Mouse (Mus musculus): Measurements from ENCODE around the gene Dyrk1b.
"Not testable (repeated sequence)": the region's sequence is repeated elsewhere in the genome, so short reads cannot be mapped to it uniquely, and the experiment has no call there.

Gene Dyrk1b

DNA sequence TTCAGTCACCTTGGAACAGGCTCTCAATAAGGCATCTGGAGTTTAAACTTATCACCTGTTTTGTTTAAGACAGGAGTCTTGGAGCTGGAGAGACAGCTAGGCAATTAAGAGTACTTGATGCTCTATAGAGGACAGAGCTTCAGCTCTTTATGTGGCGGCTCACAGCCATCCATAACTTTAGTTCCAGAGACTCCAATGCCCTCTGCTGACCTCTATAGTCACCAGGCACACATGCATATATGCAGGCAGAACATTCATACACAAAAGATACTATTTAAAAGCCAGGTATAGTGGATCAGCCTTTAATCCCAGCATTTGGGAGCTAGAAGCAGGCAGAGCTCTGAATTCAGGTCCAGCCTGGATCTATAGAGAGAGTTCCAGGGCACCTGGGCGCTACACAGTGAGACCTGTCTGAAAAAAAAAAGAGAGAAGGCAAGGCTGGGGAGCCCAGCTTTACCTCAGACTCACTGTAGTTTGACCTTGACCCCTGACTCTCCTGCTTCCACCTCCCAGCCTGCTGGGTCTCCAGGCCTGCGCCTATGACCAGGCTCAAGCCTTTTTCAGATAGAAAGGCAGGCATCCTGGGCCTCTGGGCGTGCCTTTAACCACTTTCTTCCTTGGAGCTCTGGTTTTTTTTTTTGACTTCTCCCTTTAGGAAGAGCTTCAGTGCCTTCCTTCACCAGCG, 16.3 kb downstream of the Dyrk1b start:
- DNase-seq (ENCODE audit: low spot score) = no peak

DNA sequence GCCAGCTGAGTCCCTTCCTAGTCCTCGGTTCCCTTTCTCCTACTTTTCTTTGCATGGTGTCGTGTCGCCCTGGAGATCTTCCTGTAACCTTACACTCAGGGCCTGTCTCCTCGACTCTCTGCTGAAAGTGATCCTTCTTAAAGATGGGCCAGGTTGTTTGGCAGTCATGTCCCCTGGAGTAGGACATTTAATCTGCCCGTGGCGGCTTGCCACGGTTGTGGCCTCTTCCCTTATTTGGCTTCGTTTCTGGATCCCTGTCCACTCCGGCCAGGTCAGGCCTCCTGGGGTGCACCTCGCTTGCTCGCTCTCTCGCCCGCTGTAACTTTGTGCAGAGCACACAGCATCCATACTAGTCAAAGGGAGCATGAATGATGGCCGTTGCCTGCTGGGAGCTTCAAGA, 17.3 kb downstream of the Dyrk1b start:
- DNase-seq (ENCODE audit: low spot score) = no peak

DNA sequence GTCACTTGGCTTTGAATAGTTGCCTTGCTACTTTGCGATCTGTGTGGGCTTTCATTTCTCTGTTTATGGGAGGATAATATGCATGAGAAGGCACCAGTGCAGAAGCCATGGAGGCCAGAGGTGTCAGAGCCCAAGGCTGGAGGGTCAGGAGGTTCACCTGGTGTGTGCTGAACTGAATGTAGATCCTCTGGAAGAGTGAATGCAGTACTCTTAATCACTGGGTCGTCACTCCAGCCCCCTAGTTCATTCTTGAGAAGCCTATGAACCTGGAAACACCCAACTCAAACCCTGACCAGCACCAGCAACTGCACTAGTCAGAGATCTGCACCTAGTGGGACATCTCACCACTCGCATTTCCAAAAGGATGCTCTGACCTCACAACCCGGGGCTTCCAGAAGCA, 19.8 kb downstream of the Dyrk1b start:
- no peak for DNase-seq (ENCODE audit: low spot score)

DNA sequence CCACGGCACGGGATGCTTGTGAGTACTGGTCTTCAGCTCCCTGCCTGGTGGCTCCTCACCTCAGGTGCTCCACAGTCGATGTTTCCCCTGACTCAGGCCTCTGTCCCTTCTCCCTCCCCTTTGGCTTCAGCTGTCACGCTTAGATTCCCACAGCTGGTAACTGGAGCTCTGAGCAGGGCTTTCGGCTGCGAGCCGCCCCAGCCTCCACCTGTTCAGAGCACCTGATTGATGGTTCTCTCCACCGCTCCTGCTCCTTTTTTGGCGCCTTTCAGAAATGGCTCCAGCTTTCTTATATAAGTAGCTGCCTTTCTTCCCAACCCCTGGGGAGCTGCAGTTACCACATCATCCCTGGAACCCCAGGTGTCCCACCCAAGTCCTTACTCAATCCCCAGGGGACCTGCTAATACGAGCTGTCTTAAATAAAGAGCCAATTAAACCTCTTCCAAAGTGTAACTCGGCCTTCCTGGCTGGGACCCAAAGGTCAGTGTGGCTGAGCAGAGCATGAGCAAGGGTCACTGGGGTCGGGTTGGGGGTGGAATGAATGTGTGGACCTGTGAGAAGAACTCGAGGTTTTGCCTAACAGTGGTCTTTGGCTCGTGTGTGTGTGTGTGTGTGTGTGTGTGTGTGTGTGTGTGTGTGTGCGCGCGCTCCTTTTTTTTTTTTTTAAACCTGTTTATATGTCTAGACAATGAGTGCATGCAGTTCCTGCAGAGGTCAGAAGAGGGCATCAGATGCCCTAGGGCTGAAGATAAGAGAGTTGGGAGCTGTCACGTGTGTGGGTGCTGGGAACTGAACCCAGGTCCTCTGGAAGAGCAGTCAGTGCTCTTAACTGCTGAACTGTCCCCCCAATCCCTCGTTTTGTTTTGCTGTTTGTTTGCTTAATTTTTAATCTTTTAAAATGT, 24.2 kb downstream of the Dyrk1b start:
- no peak for DNase-seq (ENCODE audit: low spot score)

DNA sequence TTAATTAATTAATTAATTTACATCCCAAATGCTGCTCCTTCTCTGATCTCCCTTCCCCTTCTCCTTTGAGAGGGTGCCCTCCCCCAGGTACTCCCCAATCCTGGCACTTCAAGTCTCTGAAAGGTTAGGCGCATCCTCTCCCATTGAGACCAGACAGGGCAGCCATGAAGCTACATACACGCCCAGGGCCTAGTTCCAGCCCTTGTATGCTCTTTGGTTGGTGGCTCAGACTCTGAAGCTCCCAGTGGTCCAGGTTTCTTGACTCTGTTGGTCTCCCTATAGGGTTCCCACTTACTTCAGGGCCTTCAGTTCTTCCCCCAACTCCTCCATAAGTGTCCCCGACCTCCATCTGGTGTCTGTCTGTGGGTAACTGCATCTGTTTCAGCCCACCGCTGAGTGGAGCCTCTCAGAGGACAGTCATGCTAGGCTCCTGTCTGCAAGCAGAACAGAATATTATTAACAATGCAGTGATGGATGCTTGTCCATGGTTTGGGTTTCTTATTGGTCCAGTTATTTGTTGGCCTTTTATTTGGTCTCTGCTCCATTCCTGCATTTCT, 26.9 kb downstream of the Dyrk1b start:
- DNase-seq (ENCODE audit: low spot score) = no peak

DNA sequence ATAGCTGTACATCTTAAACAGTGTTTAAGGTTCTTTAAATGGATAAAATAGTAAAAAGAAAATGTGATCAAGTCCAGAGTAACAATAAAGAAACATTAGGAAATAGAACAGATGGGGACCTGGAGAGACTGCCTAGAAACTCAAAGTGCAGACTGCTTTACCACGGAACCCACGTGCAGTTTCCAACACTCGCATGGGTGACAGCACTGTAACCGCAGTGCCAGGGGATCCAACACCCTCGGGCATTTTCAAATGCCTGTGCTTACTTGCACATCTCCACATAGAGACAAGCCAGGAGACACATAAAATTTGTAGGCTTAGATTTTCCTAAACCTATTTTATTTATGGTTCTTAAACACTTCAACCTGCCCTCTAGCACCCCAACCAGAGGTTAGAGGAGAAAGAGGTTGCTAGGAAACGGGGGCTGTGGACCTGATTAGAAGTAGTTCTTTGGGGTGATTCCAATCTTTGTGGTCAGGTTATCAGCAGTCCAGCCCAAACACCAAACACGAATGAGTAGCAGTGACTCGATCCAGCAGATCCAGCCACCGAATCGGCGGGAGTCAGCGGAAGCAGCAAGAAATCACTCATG, 29.2 kb downstream of the Dyrk1b start:
- DNase-seq (ENCODE audit: low spot score) = no peak

DNA sequence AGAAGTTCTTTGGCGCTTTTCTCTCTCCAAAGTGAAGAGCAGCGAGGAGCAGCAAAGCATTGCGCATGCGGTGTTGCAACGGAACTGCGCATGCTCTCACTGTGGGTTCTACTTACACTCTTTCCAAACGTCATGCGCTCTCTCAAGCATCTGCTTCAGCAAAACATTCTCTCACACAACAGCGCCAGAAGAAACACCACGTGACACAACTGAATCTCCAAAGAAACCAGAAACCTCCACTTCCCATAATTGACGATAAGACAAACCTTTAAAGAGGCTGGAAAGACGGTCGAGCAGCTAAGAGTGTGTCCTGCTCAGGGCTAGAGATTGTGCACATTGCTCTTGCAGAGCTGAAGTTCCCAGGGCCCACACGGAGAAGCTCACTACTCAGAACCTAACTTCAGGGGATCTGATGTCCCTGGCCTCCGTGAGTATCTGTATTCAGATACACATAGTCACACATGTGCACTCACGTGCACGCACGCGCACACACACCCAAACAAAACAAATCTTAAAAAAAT, 29.8 kb downstream of the Dyrk1b start:
- DNase-seq (ENCODE audit: low spot score) = peak; percentile 63

DNA sequence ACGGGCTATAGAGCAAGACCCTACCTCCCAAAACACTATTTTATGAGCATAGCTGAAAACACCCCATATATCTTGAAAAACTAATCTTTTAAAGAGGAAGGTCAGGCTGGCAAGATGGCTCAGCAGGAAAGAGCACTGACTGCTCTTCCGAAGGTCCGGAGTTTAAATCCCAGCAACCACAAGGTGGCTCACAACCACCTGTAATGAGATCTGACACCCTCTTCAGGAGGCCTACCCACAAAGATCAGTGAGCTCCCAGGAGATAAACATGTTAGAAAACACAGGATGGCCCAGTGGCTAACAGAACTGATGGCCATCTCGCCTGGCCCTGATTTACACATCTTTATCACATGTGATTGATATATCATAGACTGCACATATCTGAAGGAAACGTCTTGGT, 31.5 kb downstream of the Dyrk1b start:
- no peak for DNase-seq (ENCODE audit: low spot score)

DNA sequence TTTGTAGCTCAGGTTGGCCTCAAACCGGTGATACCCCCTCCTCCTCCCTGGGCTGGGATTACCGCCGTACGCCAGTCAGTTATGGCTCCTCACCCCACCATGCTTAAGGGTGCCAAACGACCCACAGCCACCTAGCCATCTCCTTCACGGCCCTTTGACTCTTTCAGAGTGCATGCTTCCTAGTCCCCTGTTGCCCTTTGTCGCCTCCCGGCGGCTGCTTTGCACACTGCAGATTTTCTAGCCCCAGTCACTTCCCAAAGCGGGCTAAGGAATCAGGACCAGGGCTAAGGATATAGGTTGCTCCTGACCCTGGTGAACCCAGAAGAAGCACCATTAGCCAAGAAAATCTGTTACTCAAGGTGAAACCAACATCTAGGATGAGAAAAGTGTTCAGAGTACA, 34.9 kb downstream of the Dyrk1b start:
- peak; percentile 48 for DNase-seq (ENCODE audit: low spot score)

DNA sequence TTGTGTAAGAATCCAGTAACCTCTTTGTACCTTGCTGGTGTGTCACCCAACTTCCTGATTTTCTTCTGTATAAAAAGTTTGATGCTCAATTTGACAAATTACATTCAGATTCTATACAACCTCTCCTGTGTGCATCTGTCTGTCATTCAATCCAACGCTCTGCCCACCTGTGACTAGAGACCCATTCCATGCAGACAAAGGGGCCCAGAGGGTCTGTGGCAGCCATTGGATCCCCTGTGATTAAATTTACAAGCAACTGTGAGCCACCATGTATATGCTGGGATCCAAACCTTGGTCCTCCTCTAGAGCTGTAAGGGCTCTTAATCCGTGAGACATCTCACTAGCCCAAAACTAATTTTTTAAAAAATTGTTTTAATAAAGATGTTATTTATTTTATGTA, 36.7 kb downstream of the Dyrk1b start:
- not testable (repeated sequence) for DNase-seq (ENCODE audit: low spot score)

DNA sequence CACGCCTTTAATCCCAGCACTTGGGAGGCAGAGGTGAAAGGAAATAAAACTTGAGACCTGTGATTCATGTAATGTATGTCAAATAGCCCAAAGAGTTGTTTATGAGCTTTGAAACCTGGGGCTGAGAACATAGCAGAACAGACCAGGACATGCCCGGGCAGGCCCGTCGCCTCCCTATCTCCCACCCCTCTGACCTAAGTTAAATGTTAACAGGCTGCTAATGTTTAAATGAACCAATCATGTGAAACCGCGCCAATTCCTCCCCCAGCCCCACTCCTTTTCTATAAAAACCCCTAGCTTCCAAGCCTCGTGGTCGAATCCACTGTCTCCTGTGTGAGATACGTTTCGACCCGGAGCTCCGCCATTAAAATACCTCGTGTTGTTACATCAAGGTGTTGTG, 38.5 kb downstream of the Dyrk1b start:
- DNase-seq (ENCODE audit: low spot score) = not testable (repeated sequence)

DNA sequence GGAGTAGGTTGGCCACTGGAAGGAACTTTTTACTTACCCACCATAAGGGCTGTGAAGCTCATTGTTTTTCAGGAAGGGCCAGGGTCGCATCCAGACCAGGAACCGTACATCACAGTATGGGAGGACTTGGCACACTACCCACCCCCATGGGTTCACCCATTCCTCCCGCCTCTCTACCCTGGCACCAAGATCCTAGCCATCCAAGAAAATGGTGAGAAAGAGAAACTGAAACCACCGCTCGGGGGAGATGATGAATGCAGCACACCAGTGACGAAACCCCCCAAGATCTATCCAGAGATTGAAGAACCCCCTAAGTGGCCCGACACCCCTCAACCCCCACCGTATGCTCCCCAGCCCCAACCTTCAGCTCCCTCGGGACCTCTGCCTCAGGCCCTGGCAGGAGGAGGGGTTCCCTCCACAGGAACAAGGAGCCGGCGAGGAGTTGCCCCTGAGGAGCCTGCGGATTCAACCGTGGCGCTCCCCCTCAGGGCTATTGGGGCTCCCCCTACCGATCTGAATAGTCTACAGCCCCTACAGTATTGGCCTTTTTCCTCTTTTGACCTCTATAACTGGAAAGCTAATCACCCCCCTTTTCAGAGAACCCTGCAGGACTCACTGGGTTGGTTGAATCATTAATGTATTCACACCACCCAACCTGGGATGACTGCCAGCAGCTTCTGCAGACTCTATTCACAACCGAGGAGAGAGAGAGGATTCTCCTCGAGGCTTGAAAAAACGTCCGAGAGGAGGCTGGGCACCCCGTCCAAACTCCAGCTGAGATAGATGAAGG, 39.9 kb downstream of the Dyrk1b start:
- DNase-seq (ENCODE audit: low spot score) = not testable (repeated sequence)

DNA sequence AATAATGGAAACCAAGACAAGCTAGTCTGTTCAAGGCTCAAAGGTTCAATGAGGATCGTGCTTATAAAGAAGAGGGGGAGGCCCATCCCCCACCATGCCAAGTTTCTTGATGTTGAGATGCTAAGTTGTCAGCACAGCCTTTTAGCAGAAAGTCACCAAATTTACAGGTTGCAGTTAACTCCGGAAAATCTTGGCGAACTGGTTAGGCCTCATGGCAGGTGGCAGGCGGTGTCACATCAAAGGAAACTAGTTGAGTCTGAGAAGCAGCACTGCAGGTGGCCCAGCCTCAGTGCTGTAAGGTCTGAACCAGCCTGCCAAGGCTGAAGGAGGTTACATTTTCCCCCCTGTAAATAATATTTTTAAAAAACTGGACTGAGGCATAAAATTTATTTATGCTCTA, 47.6 kb downstream of the Dyrk1b start:
- DNase-seq (ENCODE audit: low spot score) = not testable (repeated sequence)

DNA sequence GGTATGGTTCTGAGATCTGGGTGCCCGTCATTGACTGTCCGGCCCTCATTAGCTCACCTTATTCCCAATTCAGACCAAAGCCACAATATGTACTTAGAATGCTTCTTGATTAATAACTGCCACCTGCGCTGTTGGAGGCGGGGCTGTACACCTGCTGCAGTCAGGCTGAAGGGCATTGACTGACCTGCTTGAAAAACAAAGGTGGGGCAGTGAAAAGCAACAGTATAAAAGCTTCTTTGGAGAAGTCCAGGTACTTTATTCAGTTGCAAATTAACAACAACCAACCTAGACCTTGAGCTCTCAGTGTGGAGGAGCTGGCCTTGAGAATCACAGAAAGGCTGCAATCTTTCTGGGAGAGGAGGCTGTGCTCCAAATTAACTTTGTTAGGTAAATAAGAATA, 48.2 kb downstream of the Dyrk1b start:
- not testable (repeated sequence) for DNase-seq (ENCODE audit: low spot score)

Measured in testis, postnatal 14 days (tissue).